Mouse (Mus musculus) thymus, adult 2 months (tissue): Measurements from ENCODE around the gene Mipol1.

Source experiments
- CTCF ChIP-seq: fragments of 200-500 bp; IDR thresholded peaks from 2 replicates; pipeline ENCODE4 v1.5.1; 2012; ENCODE audit warnings: mild to moderate bottlenecking, control low read depth, low read length, moderate library complexity, borderline replicate concordance; ENCODE audit not compliant: control insufficient read depth, poor library complexity, insufficient read depth; ENCODE audit errors: extremely low read depth
- POLR2A ChIP-seq: fragments of 200-500 bp; IDR thresholded peaks from 2 replicates; pipeline ENCODE4 v1.6.1; 2012; ENCODE audit warnings: mild to moderate bottlenecking, low read length, control low read depth, moderate library complexity; ENCODE audit not compliant: control insufficient read depth, poor library complexity, insufficient read depth; ENCODE audit errors: extremely low read depth

GRCm38 (mm10) chr12:57541931-57542745, 311.9 kb downstream of the Mipol1 start:
- TF ChIP-seq POLR2A = no peak
- TF ChIP-seq CTCF = no peak
